Mouse (Mus musculus): Measurements from ENCODE around the gene Eri2.

Gene Eri2

GRCm38 (mm10) chr7:119793586-119794250 is at the start of gene Eri2, which contains the start of gene Rexo5:
Gene Eri2 (minus strand): TSS chr7:119794058.
Gene Rexo5 (plus strand): TSS chr7:119794006.
- peak; percentile 82 for DNase-seq

GRCm38 (mm10) chr7:119841820-119842449 is 48.1 kb upstream of the Eri2 start:
- no peak for DNase-seq

GRCm38 (mm10) chr7:119835996-119836777 is 42.3 kb upstream of the Eri2 start:
- no peak for DNase-seq

GRCm38 (mm10) chr7:119835371-119835770 is 41.5 kb upstream of the Eri2 start:
- no peak for DNase-seq

GRCm38 (mm10) chr7:119808723-119809122 is 14.9 kb upstream of the Eri2 start:
- DNase-seq, result no peak

- no peak for DNase-seq
Measured at GRCm38 (mm10) chr7:119807396-119807795, 13.5 kb upstream of the Eri2 start.

GRCm38 (mm10) chr7:119800991-119801390 is 7.1 kb upstream of the Eri2 start:
- DNase-seq, result no peak

GRCm38 (mm10) chr7:119800488-119800887 is 6.6 kb upstream of the Eri2 start:
- no peak for DNase-seq

- no peak for DNase-seq
Measured at GRCm38 (mm10) chr7:119795311-119795710, 1.5 kb upstream of the Eri2 start.

GRCm38 (mm10) chr7:119794251-119794638 is 387 bp upstream of the Eri2 start:
- no peak for DNase-seq

- DNase-seq, result no peak
Measured at GRCm38 (mm10) chr7:119789024-119789423, 4.8 kb downstream of the Eri2 start.

- DNase-seq, result no peak
Measured at GRCm38 (mm10) chr7:119784908-119785307, 8.9 kb downstream of the Eri2 start.

- no peak for DNase-seq
Measured at GRCm38 (mm10) chr7:119783453-119783852, 10.4 kb downstream of the Eri2 start.

GRCm38 (mm10) chr7:119769895-119770294 is 24.0 kb downstream of the Eri2 start:
- no peak for DNase-seq

GRCm38 (mm10) chr7:119766996-119767395 is 26.9 kb downstream of the Eri2 start:
- no peak for DNase-seq

GRCm38 (mm10) chr7:119764377-119764776 is 29.5 kb downstream of the Eri2 start:
- no peak for DNase-seq

GRCm38 (mm10) chr7:119762166-119762697 is 31.6 kb downstream of the Eri2 start:
- DNase-seq, result no peak

GRCm38 (mm10) chr7:119760527-119760951 is 33.3 kb downstream of the Eri2 start, which contains the start of gene Acsm3:
Gene Acsm3 (plus strand): TSS chr7:119760923.
- DNase-seq, result no peak

- no peak for DNase-seq
Measured at GRCm38 (mm10) chr7:119753696-119754095, 40.2 kb downstream of the Eri2 start.

GRCm38 (mm10) chr7:119749942-119750341 is 43.9 kb downstream of the Eri2 start:
- DNase-seq, result no peak

- no peak for DNase-seq
Measured at GRCm38 (mm10) chr7:119748761-119749160, 45.1 kb downstream of the Eri2 start.

- no peak for DNase-seq
Measured at GRCm38 (mm10) chr7:119745869-119746268, 48.0 kb downstream of the Eri2 start.

- no peak for DNase-seq
Measured at GRCm38 (mm10) chr7:119744321-119744720, 49.5 kb downstream of the Eri2 start.

Data from right cerebral cortex, postnatal 4 days (tissue).